ENCODE assay signal across 8 mouse cellular contexts in the genomic region with DNA sequence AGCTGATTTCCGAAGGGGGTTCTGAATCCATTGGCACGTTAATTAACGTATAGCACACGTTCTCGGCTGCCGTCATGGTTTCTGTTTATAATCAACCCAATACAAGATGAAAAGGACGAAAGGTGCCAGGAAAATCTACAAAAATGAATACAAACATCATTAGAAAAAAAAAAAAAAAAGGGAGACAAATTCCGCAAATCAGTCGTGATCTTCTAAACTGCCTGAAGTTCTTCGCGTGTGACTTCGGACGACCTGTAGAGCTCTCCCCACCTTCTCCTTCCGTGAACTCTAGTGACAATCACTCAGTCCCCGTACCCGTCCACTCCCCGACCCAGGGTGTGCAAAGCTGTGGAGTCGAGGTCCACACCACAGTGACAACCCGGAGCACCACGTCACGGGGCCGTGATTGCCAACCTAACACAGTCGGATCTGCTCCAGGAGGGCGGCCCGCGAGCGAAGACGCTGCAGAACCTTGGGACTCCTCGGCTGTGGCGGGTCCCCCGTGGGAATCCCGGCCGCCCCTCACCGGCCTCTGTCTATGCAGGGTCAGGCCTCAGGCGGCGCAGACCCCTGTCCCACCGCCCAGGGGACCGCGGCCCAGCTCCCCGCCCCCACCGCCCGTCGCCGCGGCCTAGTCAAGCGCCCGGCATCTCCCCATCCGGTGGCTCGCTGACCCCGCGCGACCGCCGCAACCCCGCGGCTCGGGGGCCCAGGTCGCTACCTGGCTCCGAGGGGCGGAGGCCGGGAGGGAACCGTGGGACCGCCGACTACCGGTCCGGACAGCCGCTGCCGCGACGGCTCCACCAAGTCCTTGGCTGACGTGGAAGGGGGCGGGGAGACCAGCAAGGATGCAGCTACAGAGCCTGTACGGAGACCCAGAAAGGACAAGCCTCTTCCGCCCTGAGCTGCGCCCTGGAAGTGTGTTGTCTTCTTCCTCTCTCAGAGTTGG. TPM values are rescaled to one million over a fixed set of nuclear protein-coding genes. Genes with fewer than 3 reads are reported as not detected.
DNase-seq lines count a peak whose midpoint lies in the region; ATAC-seq and TF ChIP-seq lines count a peak whose summit lies in the region.

Gene Copb1 (minus strand): TSS at position 827 of the 949 bp plus-strand sequence.

- peaks cover 0 to 2% of the 10 kb centered on the region in 2 experiments; a peak in 1 of 4 replicates for H3K4me1 ChIP-seq in MEL (ENCODE audit: control insufficient read depth in 1 of 2, insufficient read depth in 2 of 2, low read length in 2 of 2)
- H3K4me1 ChIP-seq in cerebellum, adult 2 months (ENCODE audit: control insufficient read depth, insufficient read depth, low read length), result no peaks in the 10 kb centered on the region; the same call in 1 of the 2 replicates
- H3K4me1 ChIP-seq in lung, postnatal 0 days (ENCODE audit: insufficient read depth, low read depth, low read length), result no peaks in the 10 kb centered on the region

- TF ChIP-seq CTCF in MEL (IDR thresholded peaks at IDR 0.05 in 2 of 3, conservative IDR thresholded peaks at IDR 0.05 in 1 of 3; ENCODE audit: control insufficient read depth in 1 of 3, insufficient read depth in 1 of 3, low read depth in 2 of 3, low read length in 3 of 3, poor library complexity in 1 of 3, severe bottlenecking in 1 of 3), result no peak
- no peak for TF ChIP-seq CTCF in cerebellum, adult 2 months (IDR thresholded peaks at IDR 0.05; ENCODE audit: borderline replicate concordance, insufficient read depth, low read depth, low read length)
- TF ChIP-seq CTCF in lung, postnatal 0 days (IDR thresholded peaks at IDR 0.05), result peak; percentile 24; the same call in 1 of the 2 replicates

- peak; percentile 94 for DNase-seq in MEL (ENCODE audit: low read depth, low spot score)
- peak; percentile 92 to 93 for DNase-seq in cerebellum, adult 2 months
- DNase-seq in forelimb bud, embryonic 11.5 days (ENCODE audit: low read depth, low spot score), result peak; percentile 78
- DNase-seq in layer of hippocampus, adult 9-11 months, result peak; percentile 93
- peak; percentile 97 for DNase-seq in lung, postnatal 0 days (ENCODE audit: low spot score)
- peak; percentile 83 for DNase-seq in ovary, postnatal 14 days (ENCODE audit: low spot score)
- peak; percentile 95 for DNase-seq in thymus, postnatal 14 days

- H3K27me3 ChIP-seq in MEL (ENCODE audit: control insufficient read depth in 1 of 2, insufficient read depth in 2 of 2, low read length in 2 of 2), result no peaks in the 10 kb centered on the region
- H3K27me3 ChIP-seq in cerebellum, adult 2 months (ENCODE audit: control insufficient read depth, insufficient read depth, low read length), result no peaks in the 10 kb centered on the region
- H3K27me3 ChIP-seq in lung, postnatal 0 days (replicated peaks; ENCODE audit: insufficient read depth, low read length), result no peaks in the 10 kb centered on the region

- TF ChIP-seq POLR2A in MEL (IDR thresholded peaks at IDR 0.05; ENCODE audit: control insufficient read depth in 1 of 2, insufficient read depth in 1 of 2, low read depth in 1 of 2, low read length in 2 of 2, poor library complexity in 1 of 2), result peak; percentile 44 to 67; a peak in 1 of 4 replicates
- peak; percentile 48 for TF ChIP-seq POLR2A in cerebellum, adult 2 months (IDR thresholded peaks at IDR 0.05; ENCODE audit: borderline replicate concordance, insufficient read depth, low read length)

- H3K9me3 ChIP-seq in MEL (replicated peaks; ENCODE audit: insufficient read depth, low read length), result no peaks in the 10 kb centered on the region
- no peaks in the 10 kb centered on the region for H3K9me3 ChIP-seq in lung, postnatal 0 days (ENCODE audit: low read length)

- peak within 1 kb of the TSS; percentile 89 for H3K9ac ChIP-seq in MEL (ENCODE audit: control insufficient read depth, low read depth, low read length, poor library complexity, severe bottlenecking)
- H3K9ac ChIP-seq in lung, postnatal 0 days (replicated peaks; ENCODE audit: low read depth), result peak within 1 kb of the TSS; percentile 95

- H3K79me2 ChIP-seq in MEL (ENCODE audit: control insufficient read depth, insufficient read depth, low read length, poor library complexity), result peaks cover 13% of the 10 kb centered on the region

- TF ChIP-seq RAD21 in MEL (IDR thresholded peaks at IDR 0.05; ENCODE audit: low read depth, low read length), result no peak

- H3K4me3 ChIP-seq in MEL (ENCODE audit: control insufficient read depth in 1 of 2, insufficient read depth in 1 of 2, low read depth in 2 of 2, low read length in 2 of 2), result peak within 1 kb of the TSS; percentile 89 to 99
- H3K4me3 ChIP-seq in cerebellum, adult 2 months (replicated peaks; ENCODE audit: insufficient read depth, low read depth, low read length), result peak within 1 kb of the TSS; percentile 99
- H3K4me3 ChIP-seq in lung, postnatal 0 days (ENCODE audit: low read depth, low read length), result peak within 1 kb of the TSS; percentile 93

- peak; percentile 98 to 99 for ATAC-seq in hematopoietic stem cell, adult 5-6 weeks (replicated peaks in 1 of 2; ENCODE audit: insufficient read depth in 1 of 2, low FRiP score in 2 of 2, low TSS enrichment in 1 of 2, low read depth in 1 of 2, poor library complexity in 2 of 2, severe bottlenecking in 2 of 2)
- peak; percentile 99 for ATAC-seq in lung, postnatal 0 days

- TF ChIP-seq EP300 in MEL (IDR thresholded peaks at IDR 0.05; ENCODE audit: low read depth in 1 of 2, low read length in 2 of 2), result no peak
- TF ChIP-seq EP300 in lung, postnatal 0 days (IDR thresholded peaks at IDR 0.05), result no peak

- peak within 1 kb of the TSS; percentile 64 for H3K4me2 ChIP-seq in lung, postnatal 0 days (replicated peaks; ENCODE audit: low read depth, low read length)

- peaks cover 10 to 21% of the 10 kb centered on the region in 2 experiments for H3K36me3 ChIP-seq in MEL (ENCODE audit: control insufficient read depth in 1 of 2, insufficient read depth in 2 of 2, low read length in 2 of 2)
- H3K36me3 ChIP-seq in lung, postnatal 0 days (ENCODE audit: insufficient read depth, low read length), result 0 out of 2 replicates have a peak, but pooled peaks cover 8% of the 10 kb centered on the region

- peak within 1 kb of the TSS; percentile 48; the same call in 1 of the 2 replicates for H3K27ac ChIP-seq in MEL (ENCODE audit: control insufficient read depth, low read depth, low read length)
- H3K27ac ChIP-seq in cerebellum, adult 2 months (ENCODE audit: insufficient read depth, low read length), result no peak within 1 kb of the TSS
- H3K27ac ChIP-seq in lung, postnatal 0 days (ENCODE audit: low read length), result peak within 1 kb of the TSS; percentile 75

- WGBS in cerebellum, adult 2 months, result 1% methylated on average over 61 of the region's 75 CpGs
- 1% methylated on average over 71 of the region's 75 CpGs for WGBS in lung, postnatal 0 days

TF ChIP-seq in MEL, 35 proteins besides CTCF, POLR2A, EP300 and RAD21:
- 0 out of 2 replicates have a peak, but pooled peaks have one; percentile 33 for TF ChIP-seq MYC (IDR thresholded peaks at IDR 0.05; ENCODE audit: low read depth, low read length)
- no peak for TF ChIP-seq USF2 (IDR thresholded peaks at IDR 0.05; ENCODE audit: borderline replicate concordance in 1 of 2, insufficient read depth in 1 of 2, low read depth in 1 of 2, low read length in 2 of 2)
- 0 out of 2 replicates have a peak, but pooled peaks have one; percentile 47 for TF ChIP-seq TCF12 (IDR thresholded peaks at IDR 0.05; ENCODE audit: low read depth, low read length)
- TF ChIP-seq MEF2A (IDR thresholded peaks at IDR 0.05; ENCODE audit: extremely low read depth, insufficient replicate concordance, low read depth, low read length, poor library complexity, severe bottlenecking), result 0 out of 2 replicates have a peak, but pooled peaks have one; percentile 51
- TF ChIP-seq NELFE (IDR thresholded peaks at IDR 0.05; ENCODE audit: low read depth, low read length), result peak; percentile 75
- TF ChIP-seq USF1 (IDR thresholded peaks at IDR 0.05; ENCODE audit: low read depth, low read length), result no peak
- TF ChIP-seq JUND (IDR thresholded peaks at IDR 0.05; ENCODE audit: low read depth, low read length), result no peak
- 0 out of 2 replicates have a peak, but pooled peaks have one; percentile 41 for TF ChIP-seq ZMIZ1 (IDR thresholded peaks at IDR 0.05; ENCODE audit: low read depth, low read length)
- TF ChIP-seq POLR2AphosphoS2 (IDR thresholded peaks at IDR 0.05; ENCODE audit: low read length), result peak; percentile 51; the same call in 1 of the 2 replicates
- TF ChIP-seq MAX (IDR thresholded peaks at IDR 0.05; ENCODE audit: low read length), result 0 out of 2 replicates have a peak, but pooled peaks have one; percentile 19
- peak; percentile 92 for TF ChIP-seq SIN3A (IDR thresholded peaks at IDR 0.05; ENCODE audit: low read length)
- peak; percentile 29; the same call in 1 of the 2 replicates for TF ChIP-seq NRF1 (IDR thresholded peaks at IDR 0.05; ENCODE audit: insufficient read depth, low read depth, low read length, poor library complexity, severe bottlenecking)
- peak; percentile 67 for TF ChIP-seq ZNF384 (IDR thresholded peaks at IDR 0.05; ENCODE audit: low read depth, low read length)
- peak; percentile 89 for TF ChIP-seq HCFC1 (IDR thresholded peaks at IDR 0.05; ENCODE audit: low read depth, low read length)
- peak; percentile 76; the same call in 1 of the 2 replicates for TF ChIP-seq TBP (IDR thresholded peaks at IDR 0.05; ENCODE audit: low read depth, low read length)
- TF ChIP-seq CHD1 (IDR thresholded peaks at IDR 0.05; ENCODE audit: low read depth, low read length), result no peak
- TF ChIP-seq MXI1 (IDR thresholded peaks at IDR 0.05; ENCODE audit: low read depth, low read length), result peak; percentile 58; the same call in 1 of the 2 replicates
- TF ChIP-seq CHD2 (IDR thresholded peaks at IDR 0.05; ENCODE audit: low read length), result peak; percentile 6; the same call in 1 of the 2 replicates
- peak; percentile 44; the same call in 1 of the 2 replicates for TF ChIP-seq ETS1 (IDR thresholded peaks at IDR 0.05; ENCODE audit: low read depth, low read length)
- no peak for TF ChIP-seq GABPA (IDR thresholded peaks at IDR 0.05; ENCODE audit: low read depth, low read length)
- peak; percentile 81; the same call in 1 of the 2 replicates for TF ChIP-seq ELF1 (IDR thresholded peaks at IDR 0.05; ENCODE audit: low read depth, low read length)

RNA-seq across cellular contexts. Expression of gene Copb1, which starts in this region (rescaled TPM):
- 50.1 and 56.2 TPM in 2 replicates for total RNA-seq in MEL (2012; rRNA removed)
- polyA plus RNA-seq in MEL (2012; ENCODE audit: insufficient read depth in 1 of 2, insufficient read length in 2 of 2, low read depth in 1 of 2, low replicate concordance in 2 of 2, missing spikeins in 1 of 2), result 100 to 1,000 TPM in 1 of 2 experiments, 10 to 100 TPM in 1; 61.3 to 405 TPM
- 44.9 and 50.5 TPM in 2 replicates for polyA plus RNA-seq in cerebellum, adult 2 months (2012; rRNA removed)
- total RNA-seq in hematopoietic stem cell, adult 5-6 weeks (2017), result 82.0 and 87.5 TPM in 2 replicates
- 75.1 and 82.2 TPM in 2 replicates for polyA plus RNA-seq in lung, postnatal 0 days (2015; fragmentation: Nextera tagmentation; extraction: Ambion mirVana)
